Mouse (Mus musculus): ENCODE measurements at regions not wholly inside any gene's neighbourhood (a gene's known extent, or its start where the extent isn't known, plus 50 kb on each side); places are given as distances from the start of the nearest gene placed in this dataset.

GRCm38 (mm10) chr4:58728641-58729040 is 58.9 kb downstream of the Olfr267 start:
- DNase-seq (ENCODE audit: low spot score in 2 of 2): no peak

GRCm38 (mm10) chr4:58726424-58726823 is 61.1 kb downstream of the Olfr267 start:
- DNase-seq (ENCODE audit: low spot score in 2 of 2): no peak

GRCm38 (mm10) chr4:58722772-58723171 is 64.7 kb downstream of the Olfr267 start:
- DNase-seq (ENCODE audit: low spot score in 2 of 2): no peak

DNA sequence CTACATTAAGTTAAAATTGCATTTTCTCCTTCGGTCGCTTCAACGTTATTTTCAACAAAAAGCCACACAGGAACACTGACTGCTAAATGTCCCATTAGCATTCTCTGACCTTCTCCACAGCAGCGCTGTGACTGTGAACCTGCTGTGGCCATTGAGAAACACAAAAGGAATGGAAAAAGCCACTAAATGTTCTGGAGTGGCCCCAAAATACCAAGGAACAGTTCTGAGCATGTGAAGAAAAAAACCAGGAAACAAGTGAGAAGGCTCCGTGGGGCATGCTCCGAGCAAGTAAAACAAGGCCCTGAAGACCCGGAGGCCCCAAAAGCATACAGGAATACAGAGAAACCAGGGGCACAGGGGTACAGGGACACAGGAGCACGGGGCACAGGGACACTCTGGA is 66.8 kb downstream of the Olfr267 start:
- DNase-seq (ENCODE audit: low spot score in 2 of 2): no peak

GRCm38 (mm10) chr4:58716426-58716825 is 71.1 kb downstream of the Olfr267 start:
- no peak for DNase-seq (ENCODE audit: low spot score in 2 of 2)

- DNase-seq (ENCODE audit: low spot score in 2 of 2): no peak
Measured at GRCm38 (mm10) chr4:58715846-58716245, 71.7 kb downstream of the Olfr267 start.

DNA sequence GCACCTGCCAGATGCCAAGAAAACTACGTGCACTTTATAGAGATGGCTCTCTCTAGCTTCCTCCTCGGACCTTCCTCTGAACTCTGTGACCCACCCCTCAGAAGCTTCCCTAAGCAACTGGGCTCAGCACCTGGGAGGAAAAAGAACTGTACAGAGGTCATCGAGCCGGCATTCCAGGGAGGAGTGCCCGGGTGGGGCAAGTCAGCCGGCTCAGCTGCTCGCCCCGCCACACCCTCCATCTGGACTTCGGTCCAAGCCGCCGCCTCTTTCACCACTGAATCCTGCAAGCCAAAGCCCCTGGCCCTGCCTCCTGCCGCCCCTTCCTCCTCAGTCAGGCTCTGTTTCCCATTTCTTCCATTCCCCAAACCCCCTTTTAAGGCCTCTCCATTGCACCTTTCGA is 73.3 kb downstream of the Olfr267 start:
- DNase-seq (ENCODE audit: low spot score in 2 of 2): no peak

DNA sequence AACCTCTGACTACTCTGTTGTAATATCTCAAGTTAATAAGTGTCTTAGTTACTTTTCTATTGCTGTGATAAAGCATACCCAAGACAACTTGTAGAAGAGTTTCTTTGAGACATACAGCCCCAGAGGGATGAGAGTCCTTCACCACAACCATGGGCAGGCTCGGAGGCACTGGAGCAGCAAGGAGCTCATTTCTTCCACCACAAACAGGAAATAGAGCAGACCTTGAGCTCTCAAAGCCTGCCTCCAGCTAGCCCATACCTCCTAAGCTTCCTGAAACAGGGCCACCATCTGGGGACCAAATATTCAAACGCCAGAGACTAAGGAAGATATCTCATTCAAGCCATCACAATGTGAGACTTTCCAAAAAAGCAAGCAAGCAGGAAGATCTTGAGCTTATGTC is 74.6 kb downstream of the Olfr267 start:
- no peak for DNase-seq (ENCODE audit: low spot score in 2 of 2)

- DNase-seq (ENCODE audit: low spot score in 2 of 2): no peak
Measured at GRCm38 (mm10) chr4:58712166-58712565, 75.3 kb downstream of the Olfr267 start.

DNA sequence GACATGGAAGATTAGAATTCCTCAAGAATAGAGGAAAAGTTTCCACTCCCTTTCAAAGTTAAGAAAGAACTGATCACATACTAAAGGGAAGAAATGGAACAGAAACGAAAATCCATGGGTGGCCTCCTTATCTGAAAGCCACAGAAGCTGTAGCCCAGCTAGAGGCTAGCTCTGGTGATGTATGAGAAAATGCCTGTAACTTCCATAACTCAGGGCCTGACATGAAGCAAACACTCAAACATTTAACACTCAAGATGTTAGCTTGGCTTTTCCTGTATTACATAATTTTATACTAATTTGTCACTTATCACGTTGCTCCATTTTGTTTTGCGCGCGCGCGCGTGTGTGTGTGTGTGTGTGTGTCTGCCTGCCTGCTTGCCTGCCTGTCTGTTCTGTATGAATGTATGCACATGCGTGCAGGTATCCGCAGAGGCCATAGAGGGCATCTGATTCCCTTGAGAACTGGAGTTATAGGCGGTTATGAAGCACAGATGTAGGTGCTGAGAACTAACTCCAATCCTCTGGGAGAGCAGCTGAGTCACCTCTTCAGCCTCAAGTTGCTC is 88.2 kb downstream of the Olfr267 start:
- DNase-seq (ENCODE audit: low spot score in 2 of 2): no peak

DNA sequence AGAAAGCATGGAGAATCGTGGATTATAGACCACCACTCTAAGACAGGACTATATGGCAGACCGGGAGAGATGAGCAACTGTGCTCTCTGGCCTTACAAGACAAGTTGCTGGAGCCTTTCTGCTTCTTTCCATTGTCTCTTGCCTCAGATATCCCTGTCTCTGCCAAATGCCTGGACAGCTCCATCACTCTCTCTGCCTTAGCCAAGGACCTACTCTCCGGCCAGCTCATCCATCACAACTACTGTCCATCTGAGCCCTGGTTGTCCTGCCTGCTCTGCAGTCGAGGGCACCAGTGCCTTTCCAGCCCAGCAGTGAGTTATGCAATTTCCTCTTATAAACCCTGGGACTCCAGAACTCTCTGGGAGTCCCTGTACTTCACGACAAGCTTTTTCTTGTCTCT is 88.7 kb downstream of the Olfr267 start:
- no peak for DNase-seq (ENCODE audit: low spot score in 2 of 2)

GRCm38 (mm10) chr4:58696684-58697083 is 90.8 kb downstream of the Olfr267 start:
- no peak for DNase-seq (ENCODE audit: low spot score in 2 of 2)

- DNase-seq (ENCODE audit: low spot score in 2 of 2): no peak
Measured at GRCm38 (mm10) chr4:58695281-58695680, 92.2 kb downstream of the Olfr267 start.

DNA sequence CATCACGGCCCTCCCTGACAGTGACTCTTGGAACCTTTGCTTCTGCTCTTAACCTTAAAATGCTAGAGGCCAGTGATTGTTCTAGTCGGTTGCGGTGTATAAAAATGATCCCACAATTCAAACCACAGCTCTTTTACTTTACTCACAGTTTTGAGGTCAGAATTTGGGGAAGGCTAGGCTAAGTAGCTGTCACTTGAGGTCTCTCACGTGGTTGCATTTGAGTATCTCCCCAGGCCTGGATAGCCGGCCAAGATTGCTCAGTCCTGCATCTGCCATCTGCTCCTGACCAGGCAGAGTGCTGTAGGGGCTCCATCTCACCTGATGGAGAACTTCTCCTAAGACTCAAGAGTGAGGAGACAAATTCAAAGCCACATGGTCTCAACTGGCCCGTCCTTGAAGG is 94.5 kb downstream of the Olfr267 start:
- DNase-seq (ENCODE audit: low spot score in 2 of 2): no peak

GRCm38 (mm10) chr4:58681926-58682325 is 105.6 kb downstream of the Olfr267 start:
- no peak for DNase-seq (ENCODE audit: low spot score in 2 of 2)

GRCm38 (mm10) chr4:58677701-58678385 is 109.7 kb downstream of the Olfr267 start:
- no peak for DNase-seq (ENCODE audit: low spot score in 2 of 2)

DNA sequence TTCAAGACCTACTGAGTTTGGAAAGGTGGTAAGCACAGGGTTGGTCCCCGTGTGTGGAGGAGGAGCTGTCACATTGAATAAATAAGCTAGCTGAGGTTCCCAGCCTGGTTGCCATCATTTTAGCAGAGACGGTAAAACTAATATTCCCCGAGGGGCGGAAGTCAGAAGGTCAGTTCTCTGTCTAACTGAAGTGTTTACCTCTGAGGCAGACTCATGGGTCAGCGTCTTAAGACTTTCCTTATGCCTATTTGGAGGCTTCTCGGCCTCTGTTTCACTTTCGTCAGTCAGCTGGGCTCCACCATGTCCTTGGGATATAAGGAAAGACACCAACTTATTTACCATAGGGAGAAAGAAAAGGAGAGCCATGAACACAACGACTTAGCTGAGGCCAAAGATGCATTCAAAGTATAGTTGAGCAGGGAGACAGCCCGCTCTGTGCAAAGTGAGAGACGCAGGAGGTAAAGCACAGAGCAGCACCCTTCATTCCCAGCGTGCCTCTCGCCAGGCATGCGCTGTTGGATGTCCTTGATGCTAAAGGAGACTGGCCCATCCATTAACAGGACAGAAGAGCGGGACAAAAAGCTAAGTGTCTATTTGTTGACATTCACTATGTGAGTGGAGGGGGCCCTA is 116.0 kb downstream of the Olfr267 start:
- DNase-seq (ENCODE audit: low spot score in 2 of 2): no peak

DNA sequence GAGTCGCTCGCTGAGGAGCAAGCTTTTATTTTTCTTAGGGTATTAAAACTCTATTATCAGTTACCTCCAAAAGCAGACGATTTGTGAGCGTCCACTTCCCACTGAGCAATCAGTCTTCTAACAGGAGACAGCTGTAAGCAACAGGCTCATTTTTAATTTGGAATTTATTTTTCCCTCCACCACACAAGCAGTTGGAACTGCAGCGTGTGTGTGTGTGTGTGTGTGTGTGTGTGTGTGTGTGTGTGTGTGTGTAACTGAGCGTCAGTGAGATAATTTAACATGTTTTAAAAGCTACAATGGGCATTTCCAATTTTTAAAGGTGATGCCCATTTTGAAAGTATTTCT is 116.6 kb downstream of the Olfr267 start:
- no peak for DNase-seq (ENCODE audit: low spot score in 2 of 2)

GRCm38 (mm10) chr4:58670107-58670905 is 116.6 kb upstream of the Lpar1 start:
- DNase-seq (ENCODE audit: low spot score in 2 of 2): no peak

DNA sequence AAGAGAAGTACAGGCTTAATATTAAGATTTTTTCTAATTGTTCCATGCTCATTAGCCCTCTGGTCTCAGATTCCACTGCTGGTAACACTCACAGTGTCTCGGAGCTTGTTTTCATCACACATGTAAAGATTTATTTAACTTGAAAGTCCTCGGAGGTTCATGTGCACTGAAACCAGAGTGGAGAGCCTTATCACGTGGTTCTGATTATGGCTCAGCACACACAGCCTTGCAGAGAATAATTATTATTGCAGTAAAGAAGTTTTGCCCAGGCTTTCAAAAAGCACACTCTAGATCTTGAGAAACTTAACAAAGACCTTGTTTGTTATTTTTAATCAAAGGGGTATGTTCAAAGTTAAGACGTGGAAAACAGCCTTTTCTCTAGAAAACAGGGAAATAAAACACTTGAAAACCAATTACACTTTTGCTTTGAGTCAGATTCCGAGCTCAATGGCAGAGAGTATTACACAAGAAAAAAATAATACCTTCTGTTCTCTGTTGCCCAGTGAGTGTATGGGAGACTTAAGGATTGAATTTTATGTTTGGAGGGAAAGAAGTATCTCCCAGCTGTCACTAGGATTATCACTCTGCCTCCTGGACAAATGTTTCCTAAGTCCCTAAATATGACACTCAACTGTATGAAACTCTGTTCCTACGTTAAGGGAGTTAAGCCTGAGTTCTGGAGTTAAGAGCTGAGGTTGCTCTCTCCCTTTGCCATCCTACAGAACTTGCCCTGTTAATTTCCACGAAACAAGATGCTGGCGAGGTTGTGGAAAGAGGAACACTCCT is 114.9 kb upstream of the Lpar1 start:
- no peak for DNase-seq (ENCODE audit: low spot score in 2 of 2)

GRCm38 (mm10) chr4:58663628-58664205 is 110.0 kb upstream of the Lpar1 start:
- no peak for DNase-seq (ENCODE audit: low spot score in 2 of 2)
